Mouse (Mus musculus) heart, postnatal 0 days (tissue): Measurements from ENCODE around the gene Spag9. TPM values are rescaled to one million over a fixed set of nuclear protein-coding genes. Genes with fewer than 3 reads are reported as not detected.
A peak's percentile ranks its signal among the peaks of the same experiment; 100 is the strongest.
"Not testable (repeated sequence)": the region's sequence is repeated elsewhere in the genome, so short reads cannot be mapped to it uniquely, and the experiment has no call there.

ENCODE experiments used
- ATAC-seq: fragments of 200-750 bp; cut with Nextera tagmentation; 2 replicates; pipeline ENCODE4 v1.8.0; 2017; ENCODE audit warnings: low read depth, moderate number of reproducible peaks, moderate library complexity; ENCODE audit not compliant: insufficient read depth
- DNase-seq: peaks from one replicate; pipeline ENCODE4 v3.0.0-alpha.2; 2016; ENCODE audit warnings: low spot score
- H3K27ac ChIP-seq: fragments of 300-500 bp; sonication (generic); 2 replicates; pipeline ENCODE4 v1.5.1; 2014; ENCODE audit warnings: low read depth, mild to moderate bottlenecking
- H3K27me3 ChIP-seq: fragments of 300-500 bp; sonication (generic); 2 replicates; pipeline ENCODE4 v1.6.1; 2014; ENCODE audit warnings: low read length, mixed read lengths; ENCODE audit not compliant: control insufficient read depth, insufficient read depth
- H3K36me3 ChIP-seq: fragments of 300-500 bp; sonication (generic); replicated peaks from 2 replicates; pipeline ENCODE4 v1.6.1; 2014; ENCODE audit warnings: low read length, mixed read lengths; ENCODE audit not compliant: control insufficient read depth, insufficient read depth
- H3K4me1 ChIP-seq: fragments of 300-500 bp; sonication (generic); 2 replicates; pipeline ENCODE4 v1.6.1; 2014; ENCODE audit warnings: antibody characterized with exemption; ENCODE audit not compliant: control insufficient read depth, insufficient read depth
- H3K4me2 ChIP-seq: fragments of 300-500 bp; sonication (generic); 2 replicates; pipeline ENCODE4 v1.6.1; 2014; ENCODE audit warnings: low read depth, mild to moderate bottlenecking, low read length, moderate library complexity
- H3K4me3 ChIP-seq: fragments of 300-500 bp; sonication (generic); 2 replicates; pipeline ENCODE4 v1.5.1; 2014; ENCODE audit warnings: low read depth, low read length
- H3K9ac ChIP-seq: fragments of 300-500 bp; sonication (generic); replicated peaks from 2 replicates; pipeline ENCODE4 v1.6.1; 2014; ENCODE audit warnings: low read depth, low read length, mixed read lengths
- H3K9me3 ChIP-seq: fragments of 300-500 bp; sonication (generic); replicated peaks from 2 replicates; pipeline ENCODE4 v1.6.1; 2016; ENCODE audit warnings: low read length; ENCODE audit not compliant: control insufficient read depth
- CTCF ChIP-seq: IDR thresholded peaks from 2 replicates; pipeline ENCODE4 v1.5.1; 2016; ENCODE audit warnings: antibody characterized with exemption, control low read depth, low read depth
- EP300 ChIP-seq: IDR thresholded peaks from 2 replicates; pipeline ENCODE4 v1.6.1; 2016; ENCODE audit warnings: antibody characterized with exemption, low read depth
- WGBS: fragments of 180-500 bp; shearing (Covaris S2); extraction: QIAGEN DNeasy Blood & Tissue Kit; methylation state at CpG from one replicate; pipeline ENCODE4 v1.1.7; 2014; 5-methylcytosine and 5-hydroxymethylcytosine counted together
- polyA plus RNA-seq: library from polyadenylated mRNA; unstranded; fragments of >200 nt; fragmentation: Nextera tagmentation; extraction: Ambion mirVana; gene quantifications from 2 replicates; pipeline ENCODE4 v1.2.1, GENCODE M21; 2015
- total RNA-seq: library from RNA; depleted of rRNA; stranded (reverse); fragments of >200 nt; gene quantifications from 2 replicates; pipeline ENCODE4 v1.2.3, GENCODE M21; 2014; ENCODE audit warnings: low replicate concordance

The Spag9 gene
- total and polyA plus RNA-seq, 2 experiments from 2014 or later: 40.0 to 47.8 TPM

GRCm38 (mm10) chr11:94054176-94054575, 58.3 kb downstream of the Spag9 start:
- Histone ChIP-seq H3K9me3 (no peaks in the 10 kb centered on the region), H3K36me3 (peaks cover 24% of the 10 kb centered on the region), H3K4me3 (no peak overlapping the region), H3K27ac (peak overlapping the region; percentile 23; the same call in 1 of the 2 replicates), H3K27me3 (no peaks in the 10 kb centered on the region), H3K4me2 (no peak overlapping the region), H3K9ac (no peak overlapping the region), H3K4me1 (0 out of 2 replicates have a peak, but pooled peaks cover 4% of the 10 kb centered on the region)
- WGBS: 56% methylated on average over 3 of the region's 3 CpGs
- ATAC-seq (no peak), DNase-seq (no peak)
- no peak for TF ChIP-seq CTCF
- no peak for TF ChIP-seq EP300

GRCm38 (mm10) chr11:94054901-94055300, 59.0 kb downstream of the Spag9 start:
- 68% methylated on average over 3 of the region's 3 CpGs for WGBS
- TF ChIP-seq CTCF (no peak), EP300 (no peak)
- Histone ChIP-seq H3K4me3 (no peak overlapping the region), H3K9me3 (no peaks in the 10 kb centered on the region), H3K36me3 (peaks cover 19% of the 10 kb centered on the region), H3K27me3 (no peaks in the 10 kb centered on the region), H3K4me2 (no peak overlapping the region), H3K27ac (0 out of 2 replicates have a peak overlapping the region, but pooled peaks have one; percentile 23), H3K4me1 (0 out of 2 replicates have a peak, but pooled peaks cover 4% of the 10 kb centered on the region), H3K9ac (no peak overlapping the region)
- no peak for DNase-seq
- no peak for ATAC-seq

- no peaks in the 10 kb centered on the region for H3K4me1 ChIP-seq
- peaks cover 29% of the 10 kb centered on the region for H3K36me3 ChIP-seq
- TF ChIP-seq CTCF (no peak), EP300 (no peak)
- no peak overlapping the region for H3K9ac ChIP-seq
- H3K27me3 ChIP-seq: no peaks in the 10 kb centered on the region
- no peak overlapping the region for H3K4me2 ChIP-seq
- ATAC-seq (no peak), DNase-seq (no peak)
- no peak overlapping the region for H3K4me3 ChIP-seq
- H3K27ac ChIP-seq: no peak overlapping the region
- 93% methylated on average over 5 of the region's 5 CpGs for WGBS
- no peaks in the 10 kb centered on the region for H3K9me3 ChIP-seq
Observed at GRCm38 (mm10) chr11:94063941-94064340, 68.0 kb downstream of the Spag9 start.

DNA sequence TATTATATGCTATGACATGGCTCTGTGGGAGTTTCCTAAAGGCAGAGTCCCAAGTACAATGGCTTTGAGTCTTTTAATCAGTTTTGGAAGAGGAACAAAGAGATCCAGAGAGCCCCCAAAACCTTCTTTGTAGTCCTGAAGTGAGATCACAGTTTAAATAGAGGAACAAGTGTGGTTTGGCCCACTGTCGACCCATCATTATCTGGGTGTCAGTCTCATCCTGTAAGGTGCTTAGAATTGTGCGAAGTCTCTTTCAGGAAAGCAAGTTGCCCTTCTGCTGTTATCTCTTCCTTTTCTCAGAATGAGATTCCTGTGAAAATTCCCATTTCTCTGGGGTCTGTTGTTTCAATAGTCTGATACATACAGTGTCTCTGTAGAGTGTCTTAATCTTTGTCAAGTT, 74.6 kb downstream of the Spag9 start:
- no peaks in the 10 kb centered on the region for H3K4me1 ChIP-seq
- no peak overlapping the region for H3K9ac ChIP-seq
- ATAC-seq (no peak), DNase-seq (no peak)
- TF ChIP-seq EP300 (no peak), CTCF (no peak)
- H3K27ac ChIP-seq: no peak overlapping the region
- no peak overlapping the region for H3K4me2 ChIP-seq
- peaks cover 34% of the 10 kb centered on the region for H3K36me3 ChIP-seq
- no peaks in the 10 kb centered on the region for H3K27me3 ChIP-seq
- WGBS: 53% methylated on average over 2 of the region's 2 CpGs
- no peak overlapping the region for H3K4me3 ChIP-seq
- H3K9me3 ChIP-seq: no peaks in the 10 kb centered on the region

DNA sequence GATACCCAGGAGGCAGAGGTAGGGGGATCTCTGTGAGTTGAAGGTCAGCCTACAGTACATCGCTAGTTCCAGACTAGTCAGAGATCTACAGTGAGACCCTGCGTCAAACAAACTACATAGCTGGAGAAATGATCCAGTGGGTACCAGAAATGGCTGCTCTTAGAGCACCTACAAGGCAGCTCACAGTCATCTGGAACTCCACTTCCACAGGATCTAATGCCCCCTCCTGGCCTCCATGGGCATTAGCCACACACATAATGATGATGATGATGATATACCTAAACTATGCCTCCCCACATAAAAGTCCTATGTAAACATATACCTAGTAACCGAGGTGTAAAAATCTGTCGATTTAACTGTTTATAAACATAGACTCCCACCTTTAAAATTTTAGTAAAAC, 77.4 kb downstream of the Spag9 start:
- peaks cover 33% of the 10 kb centered on the region for H3K36me3 ChIP-seq
- no peaks in the 10 kb centered on the region for H3K4me1 ChIP-seq
- H3K9me3 ChIP-seq: no peaks in the 10 kb centered on the region
- WGBS: 82% methylated on average over 4 of the region's 4 CpGs
- no peak overlapping the region for H3K9ac ChIP-seq
- no peak overlapping the region for H3K4me3 ChIP-seq
- no peak overlapping the region for H3K4me2 ChIP-seq
- H3K27me3 ChIP-seq: no peaks in the 10 kb centered on the region
- no peak overlapping the region for H3K27ac ChIP-seq
- no peak for TF ChIP-seq EP300
- TF ChIP-seq CTCF: peak; percentile 53
- DNase-seq (peak; percentile 33), ATAC-seq (peak; percentile 33; the same call in 1 of the 2 replicates)

DNA sequence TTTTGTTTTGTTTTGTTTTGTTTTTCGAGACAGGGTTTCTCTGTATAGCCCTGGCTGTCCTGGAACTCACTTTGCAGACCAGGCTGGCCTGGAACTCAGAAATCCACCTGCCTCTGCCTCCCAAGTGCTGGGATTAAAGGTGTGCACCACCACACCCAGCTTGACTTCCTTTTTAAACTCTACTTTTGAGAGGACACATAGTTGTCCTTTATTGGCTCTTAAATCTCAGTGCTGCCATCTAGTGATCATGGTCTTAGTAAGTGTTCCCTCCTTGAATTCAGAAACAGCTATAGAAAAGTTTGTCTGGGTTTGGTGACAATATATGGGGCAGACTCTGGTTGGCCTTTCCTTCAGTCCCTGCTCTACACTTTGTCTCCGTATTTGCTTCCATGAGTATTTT, 91.1 kb downstream of the Spag9 start:
- not testable (repeated sequence) for H3K27me3 ChIP-seq, H3K27ac ChIP-seq, ATAC-seq, H3K9me3 ChIP-seq, H3K9ac ChIP-seq, H3K4me1 ChIP-seq, H3K4me3 ChIP-seq, H3K4me2 ChIP-seq
- WGBS: 66% methylated on average over 2 of the region's 2 CpGs
- peaks cover 74% of the 10 kb centered on the region for H3K36me3 ChIP-seq
- peak; percentile 84 for DNase-seq
- peak; percentile 56 for TF ChIP-seq CTCF
